Mouse (Mus musculus) kidney, adult 2 months (tissue): Measurements from ENCODE around the gene Rtl4.

Experiments
- CTCF ChIP-seq: fragments of 200-500 bp; conservative IDR thresholded peaks from 2 replicates; pipeline ENCODE4 v1.5.1; 2011; ENCODE audit warnings: low read depth, mild to moderate bottlenecking, control low read depth, low read length, moderate library complexity, mixed read lengths; ENCODE audit not compliant: insufficient read depth, insufficient read length
- POLR2A ChIP-seq: fragments of 200-500 bp; IDR thresholded peaks from one replicate; pipeline ENCODE4 v1.6.1; 2011; ENCODE audit warnings: low read depth, low read length, control low read depth

GRCm38 (mm10) chrX:144645394-144645793, 43.3 kb upstream of the Rtl4 start:
- TF ChIP-seq CTCF = 0 out of 2 replicates have a peak, but pooled peaks have one; percentile 13
- TF ChIP-seq POLR2A = no peak
